Comparison of ENCODE assay signal across 29 mouse cellular contexts in the genomic region with DNA sequence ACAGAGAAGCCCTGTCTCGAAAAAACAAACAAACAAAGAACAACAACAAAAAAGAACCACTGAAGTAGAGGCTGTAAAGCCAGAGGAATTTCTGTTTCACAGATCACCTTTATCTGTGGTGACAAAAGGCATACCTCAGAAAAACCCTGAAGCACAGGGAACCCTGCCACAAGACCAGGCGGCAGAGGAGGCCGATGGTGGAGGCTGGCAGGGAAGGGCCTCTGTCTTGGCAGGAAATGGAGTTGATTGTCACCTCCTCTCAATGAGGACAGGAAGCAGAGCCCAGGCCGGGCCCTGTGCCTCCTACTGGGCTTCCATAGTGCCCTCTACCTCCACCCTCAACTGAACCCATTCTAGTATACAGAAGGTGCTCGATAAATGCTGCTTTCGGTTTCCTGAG. TPM values are rescaled to one million over a fixed set of nuclear protein-coding genes. Genes with fewer than 3 reads are reported as not detected.
A peak's percentile ranks its signal among the peaks of the same experiment; 100 is the strongest.
DNase-seq lines count a peak whose midpoint lies in the region; ATAC-seq and TF ChIP-seq lines count a peak whose summit lies in the region.
"Had no signal": no experiment of that assay in that cellular context is flagged by ENCODE, and none has a peak within 500 bp of the region (broad histone marks: within the 10 kb centered on the region; RNA-seq: fewer than 3 reads in every experiment).

No protein-coding gene starts in this region.

- H3K27ac ChIP-seq in heart, embryonic 12.5 days (ENCODE audit: poor library complexity, severe bottlenecking), result 0 out of 2 replicates have a peak overlapping the region, but pooled peaks have one; percentile 45
- H3K27ac ChIP-seq in liver, adult 2 months (replicated peaks; ENCODE audit: insufficient read depth, low read depth, low read length), result peak overlapping the region; percentile 43; the same call in 1 of the 2 replicates
- H3K27ac ChIP-seq in liver, embryonic 12.5 days, result no peak overlapping the region
- H3K27ac ChIP-seq in lung, postnatal 0 days (ENCODE audit: low read length), result no peak overlapping the region
- H3K27ac ChIP-seq: hindbrain, embryonic 14.5 days; limb, embryonic 15.5 days; liver, embryonic 15.5 days; macrophage had no signal

- H3K27me3 ChIP-seq in heart, embryonic 12.5 days (replicated peaks), result peaks cover 21% of the 10 kb centered on the region
- H3K27me3 ChIP-seq in liver, adult 2 months (ENCODE audit: control insufficient read depth, insufficient read depth, low read length), result no peaks in the 10 kb centered on the region
- H3K27me3 ChIP-seq in liver, embryonic 12.5 days (replicated peaks), result peaks cover 27% of the 10 kb centered on the region
- no peaks in the 10 kb centered on the region for H3K27me3 ChIP-seq in lung, postnatal 0 days (replicated peaks; ENCODE audit: insufficient read depth, low read length)

- no peaks in the 10 kb centered on the region for H3K79me2 ChIP-seq in liver, adult 2 months (ENCODE audit: control insufficient read depth, insufficient read depth, low read length)

- no peaks in the 10 kb centered on the region for H3K9me3 ChIP-seq in heart, embryonic 12.5 days (replicated peaks)
- H3K9me3 ChIP-seq in liver, embryonic 12.5 days (replicated peaks), result no peaks in the 10 kb centered on the region
- H3K9me3 ChIP-seq in lung, postnatal 0 days (ENCODE audit: low read length), result no peaks in the 10 kb centered on the region
- H3K9me3 ChIP-seq: limb, embryonic 10.5 days; limb, embryonic 15.5 days; liver, embryonic 15.5 days had no signal

- H3K4me1 ChIP-seq in heart, embryonic 12.5 days (replicated peaks), result peaks cover 24% of the 10 kb centered on the region
- peaks cover 7% of the 10 kb centered on the region; the same call in 1 of the 2 replicates for H3K4me1 ChIP-seq in liver, adult 2 months (ENCODE audit: control insufficient read depth, insufficient read depth, low read length)
- peaks cover 26% of the 10 kb centered on the region for H3K4me1 ChIP-seq in liver, embryonic 12.5 days
- peaks cover 4% of the 10 kb centered on the region; the same call in 1 of the 2 replicates for H3K4me1 ChIP-seq in lung, postnatal 0 days (ENCODE audit: insufficient read depth, low read depth, low read length)

- no peak overlapping the region for H3K4me3 ChIP-seq in heart, embryonic 12.5 days
- H3K4me3 ChIP-seq in liver, adult 2 months (ENCODE audit: insufficient read depth, low read depth, low read length), result no peak overlapping the region
- no peak overlapping the region for H3K4me3 ChIP-seq in liver, embryonic 12.5 days
- H3K4me3 ChIP-seq in lung, postnatal 0 days (ENCODE audit: low read depth, low read length), result no peak overlapping the region
- H3K4me3 ChIP-seq: erythroblast, embryonic 14.5 days; limb, embryonic 10.5 days; limb, embryonic 15.5 days; liver, embryonic 15.5 days had no signal

- WGBS in heart, embryonic 12.5 days, result 55% methylated on average over 6 of the region's 6 CpGs
- WGBS in liver, adult 2 months, result 80% methylated on average over 6 of the region's 6 CpGs
- WGBS in liver, embryonic 12.5 days (ENCODE audit: insufficient replicate concordance), result 31% methylated on average over 6 of the region's 6 CpGs
- WGBS in lung, postnatal 0 days, result 54% methylated on average over 6 of the region's 6 CpGs

- TF ChIP-seq POLR2A in liver, adult 2 months (IDR thresholded peaks at IDR 0.05; ENCODE audit: extremely low read depth, insufficient read depth, low read length), result no peak

- 0 out of 2 replicates have a peak, but pooled peaks have one; percentile 8 for TF ChIP-seq EP300 in lung, postnatal 0 days (IDR thresholded peaks at IDR 0.05)

- H3K4me2 ChIP-seq in heart, embryonic 12.5 days, result no peak overlapping the region
- H3K4me2 ChIP-seq in liver, embryonic 12.5 days, result no peak overlapping the region
- H3K4me2 ChIP-seq in lung, postnatal 0 days (replicated peaks; ENCODE audit: low read depth, low read length), result no peak overlapping the region
- H3K4me2 ChIP-seq: hindbrain, embryonic 14.5 days; limb, embryonic 15.5 days; liver, embryonic 15.5 days had no signal

- no peak for TF ChIP-seq CTCF in liver, adult 2 months (IDR thresholded peaks at IDR 0.05; ENCODE audit: low read depth, low read length)
- peak; percentile 23; the same call in 1 of the 2 replicates for TF ChIP-seq CTCF in lung, postnatal 0 days (IDR thresholded peaks at IDR 0.05)

- no peak for ATAC-seq in heart, embryonic 12.5 days (ENCODE audit: insufficient number of reproducible peaks, low FRiP score)
- ATAC-seq in liver, embryonic 12.5 days, result no peak
- ATAC-seq in lung, postnatal 0 days, result no peak
- ATAC-seq: forebrain, embryonic 16.5 days; intestine, postnatal 0 days had no signal

- H3K9ac ChIP-seq in heart, embryonic 12.5 days, result no peak overlapping the region
- no peak overlapping the region for H3K9ac ChIP-seq in liver, adult 2 months (ENCODE audit: low read depth, low read length)
- no peak overlapping the region for H3K9ac ChIP-seq in liver, embryonic 12.5 days
- H3K9ac ChIP-seq in lung, postnatal 0 days (replicated peaks; ENCODE audit: low read depth), result no peak overlapping the region
- H3K9ac ChIP-seq: hindbrain, embryonic 14.5 days; limb, embryonic 15.5 days; liver, embryonic 15.5 days had no signal

- no peaks in the 10 kb centered on the region for H3K36me3 ChIP-seq in heart, embryonic 12.5 days
- H3K36me3 ChIP-seq in liver, adult 2 months (ENCODE audit: control insufficient read depth, insufficient read depth, low read length), result no peaks in the 10 kb centered on the region
- H3K36me3 ChIP-seq in liver, embryonic 12.5 days, result no peaks in the 10 kb centered on the region
- H3K36me3 ChIP-seq in lung, postnatal 0 days (ENCODE audit: insufficient read depth, low read length), result no peaks in the 10 kb centered on the region
- H3K36me3 ChIP-seq: limb, embryonic 10.5 days; limb, embryonic 15.5 days; liver, embryonic 15.5 days had no signal

- DNase-seq in heart, postnatal 14 days, result no peak
- DNase-seq in liver, adult 2 months (ENCODE audit: extremely low read depth, low read depth, low spot score), result no peak
- peak; percentile 29 for DNase-seq in lung, postnatal 0 days (ENCODE audit: low spot score)
- DNase-seq in lung, postnatal 4 days, result peak; percentile 20 to 45
- no peak for DNase-seq in urinary bladder, adult 18-20 months (ENCODE audit: low spot score in 2 of 2)
- DNase-seq: adrenal gland, postnatal 25 days; B cell, adult 2 months; cerebellum, adult 18-20 months; cerebellum, postnatal 14 days; gastrocnemius, postnatal 10 days; kidney, adult 9 months; kidney, postnatal 10 days; midbrain, embryonic 14.5 days; retina, postnatal 1 day; right cerebral cortex, postnatal 14 days; thymus, postnatal 4 days had no signal

- intact Hi-C loops in heart, postnatal 14 days (cut with DNase I), result no loop called here

RNA-seq across cellular contexts. Expression of gene Fgd5, which starts 4.7 kb away (rescaled TPM):
- polyA plus RNA-seq in heart, embryonic 12.5 days (2016; fragmentation: Nextera tagmentation; extraction: Ambion mirVana), result 16.0 and 19.0 TPM in 2 replicates
- total RNA-seq in heart, postnatal 14 days (2021), result 10 to 100 TPM; 31.9 to 32.4 TPM
- total RNA-seq in liver, adult 2 months (2014; rRNA removed), result 4.7 and 6.4 TPM in 2 replicates
- 1.4 and 1.9 TPM in 2 replicates for polyA plus RNA-seq in liver, adult 2 months (2012; rRNA removed)
- 5.9 and 6.0 TPM in 2 replicates for polyA plus RNA-seq in liver, embryonic 12.5 days (2016; fragmentation: Nextera tagmentation; extraction: Ambion mirVana)
- 19.2 and 22.1 TPM in 2 replicates for polyA plus RNA-seq in lung, postnatal 0 days (2015; fragmentation: Nextera tagmentation; extraction: Ambion mirVana)
- total RNA-seq: granulocyte monocyte progenitor cell, adult 5-6 weeks; megakaryocyte-erythroid progenitor cell, adult 5-6 weeks; monocyte, adult 5-6 weeks had no signal
- polyA plus RNA-seq: macrophage had no signal

Comparison
In these comparisons a context has a peak if more than half of its experiments do, and no peak if none do; other contexts are left out.
1. H3K27ac ChIP-seq: peak in heart, embryonic 12.5 days (single experiment) and liver, adult 2 months (single experiment); none in liver, embryonic 12.5 days (single experiment) and lung, postnatal 0 days (single experiment).
2. DNase-seq: peak in lung, postnatal 0 days (single experiment) and lung, postnatal 4 days (2 of 2); none in heart, postnatal 14 days (0 of 2), liver, adult 2 months (single experiment) and urinary bladder, adult 18-20 months (0 of 2).